Mouse (Mus musculus): ENCODE measurements around the gene Art4.

Gene Art4

GRCm38 (mm10) chr6:136827116-136827515 lies 30.4 kb downstream of the Art4 start:
- no peak for DNase-seq (ENCODE audit: low read depth, low spot score)

- DNase-seq (ENCODE audit: low read depth, low spot score): no peak
Observed at GRCm38 (mm10) chr6:136824987-136825386, 32.5 kb downstream of the Art4 start.

GRCm38 (mm10) chr6:136821086-136821485 lies 36.4 kb downstream of the Art4 start:
- DNase-seq (ENCODE audit: low read depth, low spot score): no peak

- no peak for DNase-seq (ENCODE audit: low read depth, low spot score)
Observed at GRCm38 (mm10) chr6:136820381-136820780, 37.2 kb downstream of the Art4 start.

- no peak for DNase-seq (ENCODE audit: low read depth, low spot score)
Observed at GRCm38 (mm10) chr6:136817549-136817948, 40.0 kb downstream of the Art4 start.

GRCm38 (mm10) chr6:136816826-136817225 lies 40.7 kb downstream of the Art4 start:
- DNase-seq (ENCODE audit: low read depth, low spot score): no peak

- no peak for DNase-seq (ENCODE audit: low read depth, low spot score)
Observed at GRCm38 (mm10) chr6:136815381-136815780, 42.2 kb downstream of the Art4 start.

- DNase-seq (ENCODE audit: low read depth, low spot score): peak; percentile 72
Observed at GRCm38 (mm10) chr6:136813117-136813516, 44.4 kb downstream of the Art4 start.

GRCm38 (mm10) chr6:136811196-136811595 lies 46.3 kb downstream of the Art4 start:
- no peak for DNase-seq (ENCODE audit: low read depth, low spot score)

- DNase-seq (ENCODE audit: low read depth, low spot score): no peak
Observed at GRCm38 (mm10) chr6:136809673-136810072, 47.9 kb downstream of the Art4 start.

GRCm38 (mm10) chr6:136809077-136809476 lies 48.5 kb downstream of the Art4 start:
- no peak for DNase-seq (ENCODE audit: low read depth, low spot score)

GRCm38 (mm10) chr6:136808631-136809046 lies 48.9 kb downstream of the Art4 start:
- DNase-seq (ENCODE audit: low read depth, low spot score): no peak

- peak; percentile 99 for DNase-seq (ENCODE audit: low read depth, low spot score)
Observed at GRCm38 (mm10) chr6:136808014-136808417, 49.5 kb downstream of the Art4 start, which contains the start of gene H2afj. H2afj (plus strand) TSS chr6:136808244.

GRCm38 (mm10) chr6:136807395-136808013 lies 50.0 kb downstream of the Art4 start:
- no peak for DNase-seq (ENCODE audit: low read depth, low spot score)

GRCm38 (mm10) chr6:136806819-136807218 lies 50.7 kb downstream of the Art4 start:
- DNase-seq (ENCODE audit: low read depth, low spot score): no peak

GRCm38 (mm10) chr6:136805409-136805775 lies 52.1 kb downstream of the Art4 start:
- DNase-seq (ENCODE audit: low read depth, low spot score): no peak

GRCm38 (mm10) chr6:136804705-136805408 lies 52.7 kb downstream of the Art4 start:
- DNase-seq (ENCODE audit: low read depth, low spot score): no peak

GRCm38 (mm10) chr6:136803739-136804633 lies 53.5 kb downstream of the Art4 start, which contains the start of gene Hist4h4:
Hist4h4 (minus strand) TSS chr6:136804415.
- peak; percentile 98 for DNase-seq (ENCODE audit: low read depth, low spot score)

GRCm38 (mm10) chr6:136803093-136803738 lies 54.3 kb downstream of the Art4 start:
- no peak for DNase-seq (ENCODE audit: low read depth, low spot score)

- DNase-seq (ENCODE audit: low read depth, low spot score): no peak
Observed at GRCm38 (mm10) chr6:136801274-136801673, 56.3 kb downstream of the Art4 start.

GRCm38 (mm10) chr6:136800710-136801109 lies 56.8 kb downstream of the Art4 start:
- no peak for DNase-seq (ENCODE audit: low read depth, low spot score)
